ENCODE assay signal across 24 mouse cellular contexts in the genomic region with DNA sequence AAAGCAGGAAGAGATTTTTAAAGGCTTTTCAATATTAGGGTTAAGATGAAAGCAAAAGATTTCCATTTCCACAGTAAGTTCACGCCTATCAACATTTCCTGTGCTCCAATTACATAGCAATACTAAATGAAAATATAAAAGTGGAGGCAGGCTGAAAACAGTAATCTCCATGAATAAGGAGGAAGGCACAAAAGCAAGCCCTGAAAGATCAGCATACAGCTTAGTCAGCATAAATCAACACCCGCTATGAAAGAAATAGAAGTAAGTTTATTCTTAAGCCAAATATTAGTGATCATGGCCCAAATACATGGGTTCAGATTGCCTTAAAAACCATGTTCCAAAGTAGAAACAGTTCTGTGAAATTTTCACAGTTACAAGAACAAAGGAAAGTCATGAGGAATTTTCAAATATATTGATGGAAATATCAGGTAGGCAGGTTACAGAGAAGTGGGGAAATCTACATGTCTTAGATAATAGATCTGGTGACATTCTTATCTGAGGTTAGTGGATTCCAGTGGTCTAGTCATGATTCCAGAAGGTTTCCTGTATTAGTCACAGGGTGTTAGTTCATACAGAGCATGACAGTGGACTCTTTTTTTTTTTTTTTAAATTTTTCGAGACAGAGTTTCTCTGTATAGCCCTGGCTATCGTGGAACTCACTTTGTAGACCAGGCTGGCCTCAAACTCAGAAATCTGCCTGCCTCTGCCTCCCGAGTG. TPM values are rescaled to one million over a fixed set of nuclear protein-coding genes. Genes with fewer than 3 reads are reported as not detected.
A peak's percentile ranks its signal among the peaks of the same experiment; 100 is the strongest.
DNase-seq lines count a peak whose midpoint lies in the region; TF ChIP-seq lines count a peak whose summit lies in the region.
"Had no signal": no experiment of that assay in that cellular context is flagged by ENCODE, and none has a peak within 500 bp of the region (broad histone marks: within the 10 kb centered on the region; RNA-seq: fewer than 3 reads in every experiment).

No protein-coding gene starts in this region.

- no peak for TF ChIP-seq RAD21 in CH12.LX (IDR thresholded peaks at IDR 0.05; ENCODE audit: low read depth, low read length)

- peak overlapping the region; percentile 36; the same call in 1 of the 2 replicates for H3K4me3 ChIP-seq in testis, adult 2 months (ENCODE audit: control insufficient read depth, low read depth, low read length)
- H3K4me3 ChIP-seq in CH12.LX (replicated peaks in 1 of 3; ENCODE audit: low read depth in 2 of 3, low read length in 2 of 3, poor library complexity in 1 of 3) = no peak overlapping the region
- H3K4me3 ChIP-seq: forebrain, embryonic 10.5 days; forebrain, embryonic 13.5 days; gastrocnemius, adult 2 months; hindbrain, embryonic 10.5 days had no signal

- H3K27ac ChIP-seq in testis, adult 2 months (ENCODE audit: control insufficient read depth, insufficient read depth, low read depth, low read length) = no peak overlapping the region
- no peak overlapping the region for H3K27ac ChIP-seq in CH12.LX (ENCODE audit: insufficient read depth, low read depth)
- H3K27ac ChIP-seq: forebrain, embryonic 10.5 days; forebrain, embryonic 13.5 days; gastrocnemius, adult 2 months; hindbrain, embryonic 10.5 days; hindbrain, embryonic 14.5 days; hindbrain, postnatal 0 days had no signal

- no peak for TF ChIP-seq POLR2A in testis, adult 2 months (IDR thresholded peaks at IDR 0.05; ENCODE audit: control insufficient read depth, low read depth, low read length)
- TF ChIP-seq POLR2A in CH12.LX (IDR thresholded peaks at IDR 0.05; ENCODE audit: low read depth, low read length) = no peak

- intact Hi-C loops in heart, postnatal 10 days (cut with DNase I) = loop anchor here (5.0 to 10.0 kb wide), 5 partner anchors 89 to 544 kb away; a partner anchor contains a TSS

- no peak overlapping the region for H3K9ac ChIP-seq in CH12.LX (ENCODE audit: insufficient read depth, low read depth)
- H3K9ac ChIP-seq: forebrain, embryonic 13.5 days; forebrain, postnatal 0 days; hindbrain, embryonic 14.5 days had no signal

- no peak overlapping the region for H3K4me2 ChIP-seq in CH12.LX (ENCODE audit: insufficient read depth, low read depth, poor library complexity, severe bottlenecking)
- H3K4me2 ChIP-seq: forebrain, embryonic 13.5 days; heart, embryonic 11.5 days; hindbrain, embryonic 14.5 days had no signal

- H3K4me1 ChIP-seq in testis, adult 2 months (ENCODE audit: control insufficient read depth, insufficient read depth, low read length) = no peaks in the 10 kb centered on the region; the same call in 1 of the 2 replicates
- peaks cover 3 to 7% of the 10 kb centered on the region in 2 experiments; a peak in 2 of 4 replicates for H3K4me1 ChIP-seq in CH12.LX (ENCODE audit: control insufficient read depth in 1 of 2, insufficient read depth in 2 of 2)

- no peak for TF ChIP-seq CTCF in testis, adult 2 months (IDR thresholded peaks at IDR 0.05; ENCODE audit: control insufficient read depth, insufficient read depth, insufficient replicate concordance, low read depth, low read length)
- TF ChIP-seq CTCF in CH12.LX (conservative IDR thresholded peaks at IDR 0.05 in 1 of 2, IDR thresholded peaks at IDR 0.05 in 1 of 2; ENCODE audit: low read depth in 2 of 2, low read length in 2 of 2) = no peak

- no peak for DNase-seq in testis, postnatal 10 days (ENCODE audit: low spot score)
- no peak for DNase-seq in CH12.LX (ENCODE audit: extremely low read depth)
- DNase-seq in induced T-regulatory cell, adult 2 months (ENCODE audit: low read depth) = peak; percentile 5
- DNase-seq in heart, postnatal 10 days = no peak
- no peak for DNase-seq in ovary, adult 18-20 months (ENCODE audit: low spot score)
- DNase-seq: adrenal gland, postnatal 10 days; adrenal gland, postnatal 36 days; B cell, adult 2 months; cerebellum, adult 18-20 months; cerebellum, adult 9-10 months; cerebellum, postnatal 14 days; forebrain, postnatal 0 days; gastrocnemius, adult 2 months; gastrocnemius, postnatal 14 days; heart, adult 11 months; heart, postnatal 36 days; kidney, adult 11 months had no signal

- in situ Hi-C loops in CH12.LX (cut with MboI; ENCODE audit: low pct_ligation_motif_present, low pct_unique_long_range_greater_than_20kb, low sequenced_read_pairs) = loop anchor here (10.0 kb wide), 1 partner anchor 146 kb away; no protein-coding TSS in a partner anchor

- no peaks in the 10 kb centered on the region for H3K27me3 ChIP-seq in testis, adult 2 months (ENCODE audit: control insufficient read depth, insufficient read depth, low read length)
- H3K27me3 ChIP-seq in CH12.LX (replicated peaks) = no peaks in the 10 kb centered on the region
- H3K27me3 ChIP-seq: forebrain, embryonic 13.5 days had no signal

- dilution Hi-C loops in CH12.LX (cut with MboI; ENCODE audit: extremely low pct_ligation_motif_present, extremely low pct_unique_long_range_greater_than_20kb, low sequenced_read_pairs) = no loop called here

- H3K36me3 ChIP-seq in testis, adult 2 months (ENCODE audit: control insufficient read depth, insufficient read depth, low read length) = no peaks in the 10 kb centered on the region
- no peaks in the 10 kb centered on the region for H3K36me3 ChIP-seq in CH12.LX (replicated peaks in 1 of 2; ENCODE audit: control insufficient read depth in 1 of 2, insufficient read depth in 1 of 2, low read length in 1 of 2)
- H3K36me3 ChIP-seq: forebrain, embryonic 10.5 days; hindbrain, embryonic 10.5 days had no signal

- no peaks in the 10 kb centered on the region for H3K9me3 ChIP-seq in CH12.LX (replicated peaks; ENCODE audit: low read length)
- H3K9me3 ChIP-seq: forebrain, embryonic 10.5 days; forebrain, embryonic 13.5 days; hindbrain, embryonic 10.5 days had no signal

- H3K79me2 ChIP-seq in CH12.LX (replicated peaks; ENCODE audit: control insufficient read depth, extremely low read depth, insufficient read depth, poor library complexity, severe bottlenecking) = no peaks in the 10 kb centered on the region

- no peak for TF ChIP-seq EP300 in CH12.LX (IDR thresholded peaks at IDR 0.05; ENCODE audit: low read length)

TF ChIP-seq in CH12.LX, 34 proteins besides CTCF, POLR2A, EP300 and RAD21:
- TF ChIP-seq MAX (IDR thresholded peaks at IDR 0.05; ENCODE audit: low read length) (no peak), NELFE (IDR thresholded peaks at IDR 0.05; ENCODE audit: low read depth, low read length) (no peak), MXI1 (IDR thresholded peaks at IDR 0.05; ENCODE audit: low read depth, low read length) (no peak), JUN (IDR thresholded peaks at IDR 0.05; ENCODE audit: insufficient read depth, low read depth, low read length) (no peak), E2F4 (IDR thresholded peaks at IDR 0.05; ENCODE audit: insufficient replicate concordance, low read depth, low read length) (no peak), MAFK (IDR thresholded peaks at IDR 0.05; ENCODE audit: insufficient replicate concordance, low read length) (peak; percentile 85), BHLHE40 (IDR thresholded peaks at IDR 0.05; ENCODE audit: low read depth, low read length) (no peak)

RNA-seq across cellular contexts. Expression of a gene that starts 6.3 kb away (rescaled TPM):
- polyA plus RNA-seq in testis, adult 2 months (2012; rRNA removed) = 17.6 and 19.2 TPM in 2 replicates
- total RNA-seq in CH12.LX (2012; rRNA removed) = 6.4 and 8.0 TPM in 2 replicates
- total RNA-seq in CH12.LX (2014; rRNA removed) = 6.6 and 7.4 TPM in 2 replicates
- polyA plus RNA-seq in CH12.LX (2012; ENCODE audit: insufficient read length, low read depth) = 11.7 and 18.3 TPM in 2 replicates
- 10 to 100 TPM; 12.0 to 16.6 TPM for total RNA-seq in heart, postnatal 10 days (2021)
